Mouse (Mus musculus) MEL (cell line): ENCODE measurements around the gene Brd1.
"Not testable (repeated sequence)": the region's sequence is repeated elsewhere in the genome, so short reads cannot be mapped to it uniquely, and the experiment has no call there.

ENCODE experiments used
- CTCF ChIP-seq, 3 experiments: IDR thresholded peaks in 2 of 3; conservative IDR thresholded peaks in 1 of 3; 2 replicates each; pipeline ENCODE4 v1.5.1; 2011 to 2012; ENCODE audit warnings: low read length in 3 of 3, low read depth in 2 of 3, mild to moderate bottlenecking in 2 of 3, improper control_type of control experiment in 1 of 3, inconsistent platforms in 1 of 3, mixed read lengths in 1 of 3, moderate library complexity in 1 of 3; ENCODE audit not compliant: control insufficient read depth in 1 of 3, insufficient read depth in 1 of 3, poor library complexity in 1 of 3, severe bottlenecking in 1 of 3
- HCFC1 ChIP-seq: IDR thresholded peaks from 2 replicates; pipeline ENCODE4 v1.6.1; 2012; ENCODE audit warnings: low read depth, mild to moderate bottlenecking, inconsistent platforms, low read length, improper control_type of control experiment, moderate library complexity
- KAT2A ChIP-seq: conservative IDR thresholded peaks from 2 replicates; pipeline ENCODE4 v1.6.1; 2012; ENCODE audit warnings: low read depth, low read length, improper control_type of control experiment, inconsistent platforms
- POLR2A ChIP-seq, 2 experiments: IDR thresholded peaks; 2 replicates each; pipeline ENCODE4 v1.6.1; 2011 to 2012; ENCODE audit warnings: low read length in 2 of 2, mild to moderate bottlenecking in 2 of 2, control low read depth in 1 of 2, improper control_type of control experiment in 1 of 2, low read depth in 1 of 2, moderate library complexity in 1 of 2; ENCODE audit not compliant: control insufficient read depth in 1 of 2, insufficient read depth in 1 of 2, poor library complexity in 1 of 2
- POLR2AphosphoS2 ChIP-seq: IDR thresholded peaks from 2 replicates; pipeline ENCODE4 v1.6.1; 2011; ENCODE audit warnings: low read length, improper control_type of control experiment
- POLR2AphosphoS5 ChIP-seq: IDR thresholded peaks from 2 replicates; pipeline ENCODE4 v1.6.1; 2012; ENCODE audit warnings: low read depth, borderline replicate concordance, mild to moderate bottlenecking, inconsistent platforms, low read length, moderate library complexity, mixed read lengths
- ZC3H11A ChIP-seq: IDR thresholded peaks from 2 replicates; pipeline ENCODE4 v1.6.1; 2012; ENCODE audit warnings: low read depth, mild to moderate bottlenecking, inconsistent platforms, low read length, improper control_type of control experiment

- not testable (repeated sequence) for TF ChIP-seq POLR2A (IDR thresholded peaks at IDR 0.05; ENCODE audit: control insufficient read depth in 1 of 2, insufficient read depth in 1 of 2, low read depth in 1 of 2, low read length in 2 of 2, poor library complexity in 1 of 2); KAT2A; POLR2AphosphoS5; POLR2AphosphoS2; ZC3H11A; HCFC1
- peak in 2 of 3 experiments; percentile 39 to 53; a peak in 5 of 6 replicates for TF ChIP-seq CTCF (IDR thresholded peaks at IDR 0.05 in 2 of 3, conservative IDR thresholded peaks at IDR 0.05 in 1 of 3; ENCODE audit: control insufficient read depth in 1 of 3, insufficient read depth in 1 of 3, low read depth in 2 of 3, low read length in 3 of 3, poor library complexity in 1 of 3, severe bottlenecking in 1 of 3)
Observed at GRCm38 (mm10) chr15:88766139-88766538, 32.1 kb upstream of the Brd1 start.
